Mouse (Mus musculus) heart, embryonic 14.5 days (tissue): ENCODE measurements around the gene Rasgef1b. TPM values are rescaled to one million over a fixed set of nuclear protein-coding genes. Genes with fewer than 3 reads are reported as not detected.

Source experiments
- ATAC-seq: fragments of 200-750 bp; cut with Nextera tagmentation; 2 replicates; pipeline ENCODE4 v1.8.0; 2017; ENCODE audit warnings: low read depth, moderate TSS enrichment; ENCODE audit not compliant: insufficient number of reproducible peaks, insufficient read depth, low FRiP score
- H3K27ac ChIP-seq, 2 experiments: fragments of 200-500 bp in 1 of 2; fragments of 300-500 bp in 1 of 2; sonication (generic) in 1 of 2; replicated peaks in 1 of 2; 2 replicates each; pipeline ENCODE4 v1.5.1; 2012 to 2014; ENCODE audit warnings: low read depth in 2 of 2, low read length in 2 of 2, control low read depth in 1 of 2, mild to moderate bottlenecking in 1 of 2, mixed read lengths in 1 of 2; ENCODE audit not compliant: control insufficient read depth in 1 of 2, insufficient read depth in 1 of 2
- H3K27me3 ChIP-seq: fragments of 300-500 bp; sonication (generic); 2 replicates; pipeline ENCODE4 v1.6.1; 2014; ENCODE audit warnings: mild to moderate bottlenecking, low read length, control low read depth; ENCODE audit not compliant: control insufficient read depth, insufficient read depth
- H3K36me3 ChIP-seq: fragments of 300-500 bp; sonication (generic); 2 replicates; pipeline ENCODE4 v1.6.1; 2014; ENCODE audit warnings: mild to moderate bottlenecking, control low read depth, low read length, mixed read lengths; ENCODE audit not compliant: control insufficient read depth, insufficient read depth
- H3K4me1 ChIP-seq, 2 experiments: fragments of 200-500 bp in 1 of 2; fragments of 300-500 bp in 1 of 2; sonication (generic) in 1 of 2; 2 replicates each; pipeline ENCODE4 v1.6.1; 2012 to 2014; ENCODE audit warnings: low read length in 2 of 2, control low read depth in 1 of 2, mixed read lengths in 1 of 2; ENCODE audit not compliant: control insufficient read depth in 2 of 2, insufficient read depth in 2 of 2
- H3K4me2 ChIP-seq: fragments of 300-500 bp; sonication (generic); 2 replicates; pipeline ENCODE4 v1.6.1; 2014; ENCODE audit warnings: mild to moderate bottlenecking, low read length
- H3K4me3 ChIP-seq, 2 experiments: fragments of 200-500 bp in 1 of 2; fragments of 300-500 bp in 1 of 2; sonication (generic) in 1 of 2; 2 replicates each; pipeline ENCODE4 v1.5.1; 2012 to 2014; ENCODE audit warnings: low read length in 2 of 2, mild to moderate bottlenecking in 2 of 2, control low read depth in 1 of 2, low read depth in 1 of 2, moderate library complexity in 1 of 2; ENCODE audit not compliant: control insufficient read depth in 1 of 2, insufficient read depth in 1 of 2
- H3K9ac ChIP-seq: fragments of 300-500 bp; sonication (generic); 2 replicates; pipeline ENCODE4 v1.6.1; 2014; ENCODE audit warnings: mild to moderate bottlenecking, low read length
- H3K9me3 ChIP-seq: fragments of 300-500 bp; sonication (generic); 2 replicates; pipeline ENCODE4 v1.6.1; 2016; ENCODE audit warnings: low read length, control low read depth; ENCODE audit not compliant: control insufficient read depth
- WGBS: fragments of 180-500 bp; shearing (Covaris S2); extraction: QIAGEN DNeasy Blood & Tissue Kit; methylation state at CpG from one replicate; pipeline ENCODE4 v1.1.7; 2014; 5-methylcytosine and 5-hydroxymethylcytosine counted together
- polyA plus RNA-seq: library from polyadenylated mRNA; unstranded; fragments of >200 nt; fragmentation: Nextera tagmentation; extraction: Ambion mirVana; gene quantifications from 2 replicates; pipeline ENCODE4 v1.2.1, GENCODE M21; 2014

The Rasgef1b gene
- polyA plus RNA-seq: 42.4 and 45.9 TPM in 2 replicates

DNA sequence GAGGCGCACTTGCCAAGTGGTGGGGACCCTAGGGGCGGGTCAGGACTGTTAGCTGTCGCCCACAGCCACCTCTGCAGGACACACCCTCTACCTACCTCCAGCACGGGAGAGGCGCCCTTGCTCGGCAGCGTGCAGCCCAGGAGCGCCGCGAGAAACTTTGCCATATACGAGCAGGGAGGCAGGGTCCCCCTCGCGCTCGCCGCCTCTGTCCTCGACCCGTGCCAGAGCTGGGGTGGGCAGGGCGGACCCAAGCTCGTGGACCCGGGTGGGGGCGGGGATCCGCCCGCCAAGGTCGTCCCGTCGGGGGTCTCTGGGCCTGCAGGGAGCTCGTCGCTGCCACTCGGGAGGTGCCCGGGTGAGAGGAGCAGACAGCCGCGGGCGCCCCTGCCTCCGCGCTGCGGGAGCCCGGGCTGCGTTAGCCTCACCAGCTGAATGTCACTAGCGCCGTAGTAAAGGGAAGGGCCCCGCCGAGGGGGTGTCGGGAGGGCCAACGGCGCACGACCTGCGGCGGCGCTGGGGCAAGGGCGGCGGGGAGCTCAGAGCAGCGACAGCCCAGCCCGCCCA lies at the start of gene Rasgef1b:
Gene Rasgef1b, minus strand, starts transcription at position 417 of the 564 bp plus-strand sequence.
- Histone ChIP-seq H3K27ac (peak within 1 kb of the TSS in 1 of 2 experiments; percentile 48; a peak in 2 of 4 replicates), H3K36me3 (no peaks in the 10 kb centered on the region), H3K4me3 (peak within 1 kb of the TSS; percentile 83 to 89), H3K9me3 (no peaks in the 10 kb centered on the region), H3K9ac (peak within 1 kb of the TSS; percentile 81), H3K27me3 (no peaks in the 10 kb centered on the region), H3K4me2 (peak within 1 kb of the TSS; percentile 93), H3K4me1 (peaks cover 8 to 14% of the 10 kb centered on the region in 2 experiments; a peak in 3 of 4 replicates)
- WGBS: under 1% methylated on average over 49 of the region's 53 CpGs
- ATAC-seq: peak; percentile 87

DNA sequence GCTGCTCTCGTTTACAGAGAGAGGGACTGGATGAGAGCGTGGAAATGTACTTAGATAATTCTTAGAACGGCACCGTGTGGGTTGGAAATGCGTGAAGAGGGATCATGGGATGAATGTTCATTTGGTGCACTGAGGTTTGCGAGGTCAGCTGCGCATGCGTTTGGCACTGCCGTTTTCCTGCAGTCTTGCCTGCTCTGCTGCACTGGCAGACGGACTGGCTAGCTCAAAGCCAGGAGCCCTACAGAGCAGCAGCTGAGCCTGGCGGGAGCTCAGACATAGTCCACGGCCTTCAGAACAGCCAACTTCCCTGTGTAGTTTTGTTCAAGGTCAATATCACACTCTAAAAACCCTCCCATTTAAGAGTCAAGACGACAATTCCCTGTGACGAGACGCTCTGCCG lies 46.5 kb upstream of the Rasgef1b start:
- no peaks in the 10 kb centered on the region for H3K9me3 ChIP-seq
- H3K4me1 ChIP-seq: peaks cover 0 to 5% of the 10 kb centered on the region in 2 experiments; a peak in 1 of 4 replicates
- H3K27me3 ChIP-seq: no peaks in the 10 kb centered on the region
- no peak overlapping the region for H3K27ac ChIP-seq
- no peak for ATAC-seq
- no peaks in the 10 kb centered on the region for H3K36me3 ChIP-seq
- H3K4me2 ChIP-seq: no peak overlapping the region
- no peak overlapping the region for H3K4me3 ChIP-seq
- H3K9ac ChIP-seq: no peak overlapping the region
- whole genome bisulfite sequencing: 49% methylated on average over 16 of the region's 16 CpGs

DNA sequence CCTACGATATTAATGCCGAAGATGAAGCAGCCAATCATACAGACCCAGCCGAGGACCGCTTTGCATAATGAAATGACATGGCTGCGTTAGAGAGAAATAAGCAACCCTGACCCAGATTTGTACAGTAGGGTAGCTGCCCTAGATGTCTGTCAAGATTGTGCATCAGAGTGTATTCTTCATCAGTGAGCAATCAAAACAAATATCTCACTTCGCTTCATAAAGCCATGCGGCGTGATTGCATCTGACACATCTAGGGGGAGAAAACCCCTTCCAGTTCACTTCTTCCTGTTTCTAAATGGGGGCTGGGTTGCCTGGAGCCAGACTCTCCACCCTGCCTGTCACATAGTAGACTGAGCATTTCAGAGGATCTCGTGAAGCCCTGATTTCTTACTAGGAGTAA lies 44.4 kb upstream of the Rasgef1b start:
- Histone ChIP-seq H3K9ac (no peak overlapping the region), H3K4me1 (peaks cover 0 to 5% of the 10 kb centered on the region in 2 experiments; a peak in 1 of 4 replicates), H3K36me3 (no peaks in the 10 kb centered on the region), H3K4me2 (no peak overlapping the region), H3K9me3 (no peaks in the 10 kb centered on the region), H3K4me3 (no peak overlapping the region), H3K27ac (no peak overlapping the region), H3K27me3 (no peaks in the 10 kb centered on the region)
- 82% methylated on average over 9 of the region's 9 CpGs for WGBS
- ATAC-seq: no peak

DNA sequence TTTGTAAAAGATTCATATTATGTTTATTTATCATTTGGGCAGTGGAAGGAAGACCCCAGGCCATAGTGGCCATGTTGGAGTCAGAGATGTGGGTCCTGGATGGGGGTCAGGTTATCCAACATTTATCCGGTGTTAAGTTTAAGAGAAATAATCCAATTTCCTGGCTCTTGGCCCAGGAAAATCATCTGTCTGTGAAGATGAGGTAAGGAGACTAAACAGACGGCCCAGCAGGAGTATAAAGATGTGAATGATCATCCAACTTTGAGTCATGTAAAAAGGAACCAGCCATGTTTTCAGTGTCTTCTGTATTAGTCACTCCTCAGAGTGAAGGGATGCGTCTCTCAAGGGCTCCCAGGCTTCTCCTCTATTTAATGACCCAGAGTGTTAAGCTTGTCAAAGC lies 35.4 kb upstream of the Rasgef1b start:
- Histone ChIP-seq H3K4me1 (no peaks in the 10 kb centered on the region), H3K27me3 (no peaks in the 10 kb centered on the region), H3K9me3 (0 out of 2 replicates have a peak, but pooled peaks cover 3% of the 10 kb centered on the region), H3K4me2 (no peak overlapping the region), H3K9ac (no peak overlapping the region), H3K27ac (no peak overlapping the region), H3K36me3 (no peaks in the 10 kb centered on the region), H3K4me3 (no peak overlapping the region)
- no peak for ATAC-seq
- 68% methylated on average over 3 of the region's 3 CpGs for WGBS

DNA sequence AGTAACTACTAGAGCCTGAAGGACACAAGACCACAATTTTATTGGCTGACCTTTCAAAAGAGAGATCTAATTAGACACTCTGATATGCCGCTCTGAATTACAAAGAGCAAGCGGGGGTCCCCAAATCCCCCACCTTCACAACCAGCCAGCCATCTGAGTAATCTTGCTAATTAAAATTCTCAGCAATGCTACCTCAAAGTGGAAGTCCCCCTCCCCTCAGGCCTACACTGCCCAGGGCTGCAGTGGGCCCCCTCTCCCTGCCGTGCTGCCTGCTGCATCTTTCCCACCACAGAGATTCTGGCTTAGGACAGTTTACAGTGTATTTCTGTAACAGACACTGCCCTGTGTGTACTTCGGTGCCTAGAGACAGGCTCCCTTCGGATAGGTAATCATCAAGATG lies 30.0 kb upstream of the Rasgef1b start:
- H3K36me3 ChIP-seq: no peaks in the 10 kb centered on the region
- no peak overlapping the region for H3K27ac ChIP-seq
- no peak overlapping the region for H3K9ac ChIP-seq
- no peak overlapping the region for H3K4me2 ChIP-seq
- H3K9me3 ChIP-seq: 0 out of 2 replicates have a peak, but pooled peaks cover 3% of the 10 kb centered on the region
- ATAC-seq: no peak
- H3K27me3 ChIP-seq: no peaks in the 10 kb centered on the region
- 67% methylated on average over 5 of the region's 5 CpGs for WGBS
- no peaks in the 10 kb centered on the region for H3K4me1 ChIP-seq
- H3K4me3 ChIP-seq: no peak overlapping the region

DNA sequence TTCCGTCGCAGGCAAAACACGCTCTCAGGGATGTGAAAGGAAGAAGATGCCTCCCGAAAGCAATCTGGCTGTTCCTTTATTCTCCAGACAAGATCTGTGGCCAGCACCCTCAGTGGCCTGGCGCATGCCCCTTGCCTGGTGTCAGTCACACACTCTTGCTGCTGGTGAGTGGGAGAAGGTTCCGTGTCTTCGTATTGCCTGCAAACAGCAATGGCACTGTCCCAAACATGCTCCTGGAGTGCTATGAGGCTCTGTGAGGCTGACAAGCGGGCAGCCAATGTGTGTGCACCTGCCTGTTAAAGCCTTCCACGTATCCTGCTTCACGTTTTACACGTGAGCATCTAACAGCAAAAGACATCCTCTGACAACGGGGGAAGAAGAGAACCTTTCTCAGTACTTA lies 25.0 kb upstream of the Rasgef1b start:
- Histone ChIP-seq H3K36me3 (no peaks in the 10 kb centered on the region), H3K27ac (no peak overlapping the region), H3K4me2 (no peak overlapping the region), H3K4me3 (no peak overlapping the region), H3K27me3 (no peaks in the 10 kb centered on the region), H3K9ac (no peak overlapping the region), H3K4me1 (no peaks in the 10 kb centered on the region), H3K9me3 (no peaks in the 10 kb centered on the region)
- 73% methylated on average over 12 of the region's 12 CpGs for WGBS
- ATAC-seq: no peak

DNA sequence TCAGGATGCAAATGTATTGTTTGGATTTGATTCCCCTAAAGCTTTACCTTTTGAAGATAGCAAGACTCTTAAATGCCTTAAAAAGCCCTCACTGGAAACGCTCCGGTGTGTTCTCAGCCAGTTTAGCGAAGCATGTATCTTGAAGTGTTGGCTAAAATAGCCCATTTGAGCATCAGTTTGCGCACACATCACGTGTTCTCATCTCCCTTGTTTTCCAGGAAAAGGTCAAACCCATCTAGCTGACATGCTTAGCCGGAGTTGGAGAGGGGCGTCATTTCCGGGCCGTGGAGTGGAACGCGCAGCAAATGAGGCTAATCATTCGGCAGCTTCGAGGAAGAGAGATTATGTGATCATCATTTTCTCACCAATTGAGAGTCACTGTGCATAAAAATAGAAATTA lies 24.5 kb upstream of the Rasgef1b start:
- Histone ChIP-seq H3K36me3 (no peaks in the 10 kb centered on the region), H3K27ac (no peak overlapping the region), H3K4me1 (no peaks in the 10 kb centered on the region), H3K4me2 (no peak overlapping the region), H3K9me3 (no peaks in the 10 kb centered on the region), H3K27me3 (no peaks in the 10 kb centered on the region), H3K4me3 (no peak overlapping the region), H3K9ac (no peak overlapping the region)
- 66% methylated on average over 13 of the region's 13 CpGs for WGBS
- no peak for ATAC-seq

DNA sequence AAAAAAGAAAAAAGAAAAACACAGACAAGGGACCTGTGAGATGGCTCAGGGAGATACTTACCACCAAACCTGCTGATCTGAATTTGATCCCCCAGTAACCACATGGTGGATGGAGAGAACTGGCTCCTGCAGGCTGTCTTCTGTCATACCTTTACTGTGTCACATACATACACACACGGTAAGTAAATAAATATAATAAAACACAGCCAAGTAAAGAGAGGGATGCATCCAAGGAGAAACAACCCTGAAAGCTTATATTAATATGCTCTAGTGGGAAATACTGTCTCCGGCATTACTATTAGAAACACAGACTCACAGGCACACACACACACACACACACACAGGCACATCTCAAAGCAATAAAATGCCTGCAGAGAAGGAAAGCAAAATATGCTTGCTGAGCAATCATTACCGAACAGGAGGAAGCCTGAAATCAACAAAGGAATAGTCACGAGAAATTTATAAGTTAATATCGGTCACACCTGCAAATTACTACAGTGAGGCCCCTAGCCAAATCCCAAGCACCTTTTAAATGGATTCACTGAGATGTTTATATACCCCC lies 23.9 kb upstream of the Rasgef1b start:
- 82% methylated on average over 5 of the region's 5 CpGs for WGBS
- Histone ChIP-seq H3K4me1 (no peaks in the 10 kb centered on the region), H3K9me3 (no peaks in the 10 kb centered on the region), H3K4me2 (no peak overlapping the region), H3K9ac (no peak overlapping the region), H3K4me3 (no peak overlapping the region), H3K27ac (no peak overlapping the region), H3K36me3 (no peaks in the 10 kb centered on the region), H3K27me3 (no peaks in the 10 kb centered on the region)
- no peak for ATAC-seq
